Mouse (Mus musculus) ES-Bruce4 (cell line): Measurements from ENCODE around the gene Ltn1.

Source experiments
- CTCF ChIP-seq: IDR thresholded peaks from one replicate; pipeline ENCODE4 v1.8.1; 2011; ENCODE audit warnings: low read depth, low read length
- EP300 ChIP-seq: IDR thresholded peaks from 2 replicates; pipeline ENCODE4 v1.6.1; 2011; ENCODE audit warnings: low read depth, low read length; ENCODE audit not compliant: insufficient read depth
- POLR2A ChIP-seq: IDR thresholded peaks from one replicate; pipeline ENCODE4 v1.8.1; 2011; ENCODE audit warnings: low read length; ENCODE audit not compliant: insufficient read depth

DNA sequence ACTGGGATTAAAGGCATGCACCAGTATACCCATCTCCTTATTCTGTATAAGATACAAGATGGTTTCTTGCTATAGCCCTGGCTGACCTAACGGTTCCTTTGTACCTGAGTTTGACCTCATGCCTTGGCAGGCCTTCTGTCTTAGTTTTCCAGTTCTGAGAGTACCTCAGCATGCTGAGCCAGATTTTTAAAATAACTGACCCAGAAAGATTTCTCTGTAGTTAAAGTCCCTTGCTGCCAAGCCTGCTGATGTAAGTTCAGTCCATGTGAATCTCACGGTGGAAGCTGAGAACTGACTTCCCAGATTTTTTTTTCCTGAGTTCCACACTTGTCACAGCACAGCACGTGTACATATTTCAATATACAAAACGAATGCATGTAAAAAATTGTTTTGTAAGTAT lies 38.2 kb upstream of the Ltn1 start:
- TF ChIP-seq CTCF (no peak), POLR2A (no peak), EP300 (no peak)
